Mouse (Mus musculus): Measurements from ENCODE around the gene Zfp36l1. TPM values are rescaled to one million over a fixed set of nuclear protein-coding genes. Genes with fewer than 3 reads are reported as not detected.
A peak's percentile ranks its signal among the peaks of the same experiment; 100 is the strongest.

The Zfp36l1 gene
- polyA plus RNA-seq (2014; fragmentation: Nextera tagmentation; extraction: Ambion mirVana): 145 and 151 TPM in 2 replicates

GRCm38 (mm10) chr12:80112852-80113551, at the start of gene Zfp36l1:
Gene Zfp36l1, minus strand, starts transcription at chr12:80113013.
- Histone ChIP-seq H3K4me2 (ENCODE audit: low read depth, low read length) (peak within 1 kb of the TSS; percentile 87), H3K4me3 (ENCODE audit: low read depth, low read length) (peak within 1 kb of the TSS; percentile 82), H3K9me3 (ENCODE audit: control insufficient read depth, low read length) (no peaks in the 10 kb centered on the region), H3K27me3 (replicated peaks; ENCODE audit: control insufficient read depth, insufficient read depth, low read length) (no peaks in the 10 kb centered on the region), H3K9ac (ENCODE audit: low read depth, low read length) (peak within 1 kb of the TSS; percentile 99), H3K27ac (replicated peaks; ENCODE audit: low read depth, low read length) (peak within 1 kb of the TSS; percentile 99), H3K4me1 (ENCODE audit: control insufficient read depth, insufficient read depth, low read length) (peaks cover 9% of the 10 kb centered on the region; the same call in 1 of the 2 replicates), H3K36me3 (ENCODE audit: control insufficient read depth, insufficient read depth, low read length) (peaks cover 29% of the 10 kb centered on the region)
- peak; percentile 74 for ATAC-seq (ENCODE audit: low read depth)
- peak; percentile 99 for DNase-seq (ENCODE audit: low spot score)
- WGBS: under 1% methylated on average over 35 of the region's 42 CpGs

- Histone ChIP-seq H3K4me3 (ENCODE audit: low read depth, low read length) (no peak overlapping the region), H3K36me3 (ENCODE audit: control insufficient read depth, insufficient read depth, low read length) (peaks cover 10% of the 10 kb centered on the region), H3K9me3 (ENCODE audit: control insufficient read depth, low read length) (no peaks in the 10 kb centered on the region), H3K27me3 (replicated peaks; ENCODE audit: control insufficient read depth, insufficient read depth, low read length) (no peaks in the 10 kb centered on the region), H3K27ac (replicated peaks; ENCODE audit: low read depth, low read length) (no peak overlapping the region), H3K4me2 (ENCODE audit: low read depth, low read length) (no peak overlapping the region), H3K9ac (ENCODE audit: low read depth, low read length) (no peak overlapping the region), H3K4me1 (ENCODE audit: control insufficient read depth, insufficient read depth, low read length) (no peaks in the 10 kb centered on the region)
- 87% methylated on average over 3 of the region's 3 CpGs for WGBS
- ATAC-seq (ENCODE audit: low read depth) (no peak), DNase-seq (ENCODE audit: low spot score) (no peak)
Measured at GRCm38 (mm10) chr12:80162448-80162847, 49.6 kb upstream of the Zfp36l1 start.

- H3K4me1 ChIP-seq (ENCODE audit: control insufficient read depth, insufficient read depth, low read length): no peaks in the 10 kb centered on the region
- H3K9me3 ChIP-seq (ENCODE audit: control insufficient read depth, low read length): no peaks in the 10 kb centered on the region
- H3K4me2 ChIP-seq (ENCODE audit: low read depth, low read length): no peak overlapping the region
- ATAC-seq (ENCODE audit: low read depth) (no peak), DNase-seq (ENCODE audit: low spot score) (no peak)
- no peak overlapping the region for H3K4me3 ChIP-seq (ENCODE audit: low read depth, low read length)
- H3K27ac ChIP-seq (replicated peaks; ENCODE audit: low read depth, low read length): no peak overlapping the region
- no peaks in the 10 kb centered on the region for H3K27me3 ChIP-seq (replicated peaks; ENCODE audit: control insufficient read depth, insufficient read depth, low read length)
- H3K9ac ChIP-seq (ENCODE audit: low read depth, low read length): no peak overlapping the region
- WGBS: 5% methylated on average over 5 of the region's 5 CpGs
- H3K36me3 ChIP-seq (ENCODE audit: control insufficient read depth, insufficient read depth, low read length): no peaks in the 10 kb centered on the region
Measured at GRCm38 (mm10) chr12:80157675-80158074, 44.9 kb upstream of the Zfp36l1 start.

- no peaks in the 10 kb centered on the region for H3K4me1 ChIP-seq (ENCODE audit: control insufficient read depth, insufficient read depth, low read length)
- no peak overlapping the region for H3K4me2 ChIP-seq (ENCODE audit: low read depth, low read length)
- H3K9me3 ChIP-seq (ENCODE audit: control insufficient read depth, low read length): peaks cover 6% of the 10 kb centered on the region; the same call in 1 of the 2 replicates
- H3K4me3 ChIP-seq (ENCODE audit: low read depth, low read length): no peak overlapping the region
- WGBS: 37% methylated on average over 10 of the region's 10 CpGs
- DNase-seq (ENCODE audit: low spot score) (no peak), ATAC-seq (ENCODE audit: low read depth) (no peak)
- no peaks in the 10 kb centered on the region for H3K36me3 ChIP-seq (ENCODE audit: control insufficient read depth, insufficient read depth, low read length)
- no peaks in the 10 kb centered on the region for H3K27me3 ChIP-seq (replicated peaks; ENCODE audit: control insufficient read depth, insufficient read depth, low read length)
- H3K9ac ChIP-seq (ENCODE audit: low read depth, low read length): no peak overlapping the region
- no peak overlapping the region for H3K27ac ChIP-seq (replicated peaks; ENCODE audit: low read depth, low read length)
Measured at GRCm38 (mm10) chr12:80153687-80154326, 41.0 kb upstream of the Zfp36l1 start.

GRCm38 (mm10) chr12:80153078-80153477, 40.3 kb upstream of the Zfp36l1 start:
- Histone ChIP-seq H3K9me3 (ENCODE audit: control insufficient read depth, low read length) (peaks cover 6% of the 10 kb centered on the region; the same call in 1 of the 2 replicates), H3K27ac (replicated peaks; ENCODE audit: low read depth, low read length) (no peak overlapping the region), H3K4me3 (ENCODE audit: low read depth, low read length) (no peak overlapping the region), H3K4me2 (ENCODE audit: low read depth, low read length) (no peak overlapping the region), H3K9ac (ENCODE audit: low read depth, low read length) (no peak overlapping the region), H3K36me3 (ENCODE audit: control insufficient read depth, insufficient read depth, low read length) (no peaks in the 10 kb centered on the region), H3K4me1 (ENCODE audit: control insufficient read depth, insufficient read depth, low read length) (no peaks in the 10 kb centered on the region), H3K27me3 (replicated peaks; ENCODE audit: control insufficient read depth, insufficient read depth, low read length) (no peaks in the 10 kb centered on the region)
- 84% methylated on average over 6 of the region's 6 CpGs for WGBS
- DNase-seq (ENCODE audit: low spot score) (no peak), ATAC-seq (ENCODE audit: low read depth) (no peak)

GRCm38 (mm10) chr12:80151821-80152220, 39.0 kb upstream of the Zfp36l1 start:
- WGBS: 89% methylated on average over 6 of the region's 6 CpGs
- no peak overlapping the region for H3K27ac ChIP-seq (replicated peaks; ENCODE audit: low read depth, low read length)
- H3K36me3 ChIP-seq (ENCODE audit: control insufficient read depth, insufficient read depth, low read length): no peaks in the 10 kb centered on the region
- H3K4me2 ChIP-seq (ENCODE audit: low read depth, low read length): no peak overlapping the region
- no peak for DNase-seq (ENCODE audit: low spot score)
- H3K9ac ChIP-seq (ENCODE audit: low read depth, low read length): no peak overlapping the region
- ATAC-seq (ENCODE audit: low read depth): no peak
- no peaks in the 10 kb centered on the region for H3K27me3 ChIP-seq (replicated peaks; ENCODE audit: control insufficient read depth, insufficient read depth, low read length)
- no peaks in the 10 kb centered on the region for H3K4me1 ChIP-seq (ENCODE audit: control insufficient read depth, insufficient read depth, low read length)
- peaks cover 6% of the 10 kb centered on the region; the same call in 1 of the 2 replicates for H3K9me3 ChIP-seq (ENCODE audit: control insufficient read depth, low read length)
- H3K4me3 ChIP-seq (ENCODE audit: low read depth, low read length): no peak overlapping the region

- DNase-seq (ENCODE audit: low spot score) (no peak), ATAC-seq (ENCODE audit: low read depth) (no peak)
- Histone ChIP-seq H3K9ac (ENCODE audit: low read depth, low read length) (no peak overlapping the region), H3K27me3 (replicated peaks; ENCODE audit: control insufficient read depth, insufficient read depth, low read length) (no peaks in the 10 kb centered on the region), H3K36me3 (ENCODE audit: control insufficient read depth, insufficient read depth, low read length) (no peaks in the 10 kb centered on the region), H3K9me3 (ENCODE audit: control insufficient read depth, low read length) (peaks cover 6% of the 10 kb centered on the region; the same call in 1 of the 2 replicates), H3K4me2 (ENCODE audit: low read depth, low read length) (no peak overlapping the region), H3K27ac (replicated peaks; ENCODE audit: low read depth, low read length) (no peak overlapping the region), H3K4me3 (ENCODE audit: low read depth, low read length) (no peak overlapping the region), H3K4me1 (ENCODE audit: control insufficient read depth, insufficient read depth, low read length) (0 out of 2 replicates have a peak, but pooled peaks cover 4% of the 10 kb centered on the region)
- 25% methylated on average over 8 of the region's 8 CpGs for WGBS
Measured at GRCm38 (mm10) chr12:80150624-80151023, 37.8 kb upstream of the Zfp36l1 start.

- WGBS: 69% methylated on average over 10 of the region's 11 CpGs
- H3K27ac ChIP-seq (replicated peaks; ENCODE audit: low read depth, low read length): no peak overlapping the region
Measured at GRCm38 (mm10) chr12:80147563-80148214, 34.9 kb upstream of the Zfp36l1 start.

More at GRCm38 (mm10) chr12:80147563-80148214, 34.9 kb upstream of the Zfp36l1 start:
- peak; percentile 30; the same call in 1 of the 2 replicates for ATAC-seq (ENCODE audit: low read depth)
- DNase-seq (ENCODE audit: low spot score): peak; percentile 69
- no peak overlapping the region for H3K4me3 ChIP-seq (ENCODE audit: low read depth, low read length)
- 0 out of 2 replicates have a peak, but pooled peaks cover 4% of the 10 kb centered on the region for H3K4me1 ChIP-seq (ENCODE audit: control insufficient read depth, insufficient read depth, low read length)
- H3K9me3 ChIP-seq (ENCODE audit: control insufficient read depth, low read length): peaks cover 6% of the 10 kb centered on the region; the same call in 1 of the 2 replicates
- no peaks in the 10 kb centered on the region for H3K36me3 ChIP-seq (ENCODE audit: control insufficient read depth, insufficient read depth, low read length)
- no peak overlapping the region for H3K9ac ChIP-seq (ENCODE audit: low read depth, low read length)
- no peaks in the 10 kb centered on the region for H3K27me3 ChIP-seq (replicated peaks; ENCODE audit: control insufficient read depth, insufficient read depth, low read length)
- no peak overlapping the region for H3K4me2 ChIP-seq (ENCODE audit: low read depth, low read length)
